Mouse (Mus musculus) kidney, postnatal 25 days (tissue): ENCODE results near the gene Olfr1423.
"Not testable (repeated sequence)": the region's sequence is repeated elsewhere in the genome, so short reads cannot be mapped to it uniquely, and the experiment has no call there.

Experiments
- DNase-seq, 2 experiments: peaks; one replicate each; pipeline ENCODE4 v3.0.0; 2021; ENCODE audit warnings: mixed read lengths in 2 of 2

Gene Olfr1423

GRCm38 (mm10) chr19:12041217-12041616 is at the start of gene Olfr1423:
Olfr1423 (minus strand) TSS chr19:12041317.
- no peak for DNase-seq

- DNase-seq: not testable (repeated sequence)
Observed at GRCm38 (mm10) chr19:12077631-12078030, 36.5 kb upstream of the Olfr1423 start, which contains the start of gene Olfr1425. Olfr1425 (minus strand) TSS chr19:12077731.

GRCm38 (mm10) chr19:12069546-12069945 is 28.4 kb upstream of the Olfr1423 start:
- DNase-seq: not testable (repeated sequence)

- not testable (repeated sequence) for DNase-seq
Observed at GRCm38 (mm10) chr19:12067806-12068205, 26.7 kb upstream of the Olfr1423 start.

GRCm38 (mm10) chr19:12062582-12062981 is 21.5 kb upstream of the Olfr1423 start, which contains the start of gene Olfr1424:
Olfr1424 (minus strand) TSS chr19:12062682.
- not testable (repeated sequence) for DNase-seq

GRCm38 (mm10) chr19:12043163-12043562 is 2.0 kb upstream of the Olfr1423 start:
- no peak for DNase-seq

GRCm38 (mm10) chr19:12037727-12038126 is 3.4 kb downstream of the Olfr1423 start:
- DNase-seq: no peak

- DNase-seq: no peak
Observed at GRCm38 (mm10) chr19:12026606-12027005, 14.5 kb downstream of the Olfr1423 start.

GRCm38 (mm10) chr19:12025333-12025732 is 15.8 kb downstream of the Olfr1423 start:
- no peak for DNase-seq

GRCm38 (mm10) chr19:12024149-12024548 is 17.0 kb downstream of the Olfr1423 start:
- DNase-seq: no peak

GRCm38 (mm10) chr19:12016192-12016591 is 24.9 kb downstream of the Olfr1423 start:
- DNase-seq: no peak

- no peak for DNase-seq
Observed at GRCm38 (mm10) chr19:12015708-12016107, 25.4 kb downstream of the Olfr1423 start.

GRCm38 (mm10) chr19:12013228-12013627 is 27.9 kb downstream of the Olfr1423 start:
- DNase-seq: peak; percentile 59 to 78

- DNase-seq: no peak
Observed at GRCm38 (mm10) chr19:12012615-12013014, 28.5 kb downstream of the Olfr1423 start.

GRCm38 (mm10) chr19:12011560-12012556 is 29.3 kb downstream of the Olfr1423 start:
- DNase-seq: peak; percentile 88 to 90

- DNase-seq: peak; percentile 68 to 83
Observed at GRCm38 (mm10) chr19:12010916-12011559, 30.1 kb downstream of the Olfr1423 start.

- DNase-seq: peak; percentile 80 to 93
Observed at GRCm38 (mm10) chr19:12010281-12010771, 30.8 kb downstream of the Olfr1423 start.

- peak; percentile 57 to 76 for DNase-seq
Observed at GRCm38 (mm10) chr19:12009501-12010280, 31.4 kb downstream of the Olfr1423 start.

GRCm38 (mm10) chr19:12008410-12009380 is 32.4 kb downstream of the Olfr1423 start:
- no peak for DNase-seq

GRCm38 (mm10) chr19:12007105-12007931 is 33.8 kb downstream of the Olfr1423 start:
- DNase-seq: peak; percentile 54 to 59
